Mouse (Mus musculus) ES-Bruce4 (cell line): ENCODE measurements around the gene Ap1m2. TPM values are rescaled to one million over a fixed set of nuclear protein-coding genes. Genes with fewer than 3 reads are reported as not detected.

ENCODE experiments used
- H3K27ac ChIP-seq: 2 replicates; pipeline ENCODE4 v1.5.1; 2012; ENCODE audit warnings: low read length, inconsistent platforms; ENCODE audit not compliant: insufficient read depth
- H3K27me3 ChIP-seq: 2 replicates; pipeline ENCODE4 v1.6.1; 2012; ENCODE audit warnings: mild to moderate bottlenecking, low read length, inconsistent platforms; ENCODE audit not compliant: control insufficient read depth, poor library complexity, insufficient read depth, severe bottlenecking
- H3K36me3 ChIP-seq: 2 replicates; pipeline ENCODE4 v1.6.1; 2012; ENCODE audit warnings: inconsistent platforms, mild to moderate bottlenecking, low read length, moderate library complexity; ENCODE audit not compliant: control insufficient read depth, poor library complexity, insufficient read depth, severe bottlenecking
- H3K4me1 ChIP-seq: one replicate; pipeline ENCODE4 v1.8.1; 2011; ENCODE audit warnings: low read length; ENCODE audit not compliant: control insufficient read depth, insufficient read depth
- H3K4me3 ChIP-seq: 2 replicates; pipeline ENCODE4 v1.5.1; 2011; ENCODE audit warnings: low read depth, mild to moderate bottlenecking, low read length
- H3K9ac ChIP-seq: 2 replicates; pipeline ENCODE4 v1.6.1; 2012; ENCODE audit warnings: low read depth, mild to moderate bottlenecking, inconsistent platforms; ENCODE audit not compliant: poor library complexity, severe bottlenecking
- H3K9me3 ChIP-seq: replicated peaks from 2 replicates; pipeline ENCODE4 v1.6.1; 2012; ENCODE audit warnings: mild to moderate bottlenecking, low read length, inconsistent platforms; ENCODE audit not compliant: control insufficient read depth, poor library complexity, insufficient read depth, severe bottlenecking
- CTCF ChIP-seq: IDR thresholded peaks from one replicate; pipeline ENCODE4 v1.8.1; 2011; ENCODE audit warnings: low read depth, low read length
- EP300 ChIP-seq: IDR thresholded peaks from 2 replicates; pipeline ENCODE4 v1.6.1; 2011; ENCODE audit warnings: low read depth, low read length; ENCODE audit not compliant: insufficient read depth
- POLR2A ChIP-seq: IDR thresholded peaks from one replicate; pipeline ENCODE4 v1.8.1; 2011; ENCODE audit warnings: low read length; ENCODE audit not compliant: insufficient read depth
- polyA plus RNA-seq: library from polyadenylated mRNA; stranded (reverse); fragments of >200 nt; gene quantifications from 2 replicates; pipeline ENCODE4 v1.2.4, GENCODE M21; 2011; ENCODE audit warnings: low read depth; ENCODE audit not compliant: missing spikeins, insufficient read depth, insufficient read length

The Ap1m2 gene
- polyA plus RNA-seq, 1 experiment, result 83.3 TPM

DNA sequence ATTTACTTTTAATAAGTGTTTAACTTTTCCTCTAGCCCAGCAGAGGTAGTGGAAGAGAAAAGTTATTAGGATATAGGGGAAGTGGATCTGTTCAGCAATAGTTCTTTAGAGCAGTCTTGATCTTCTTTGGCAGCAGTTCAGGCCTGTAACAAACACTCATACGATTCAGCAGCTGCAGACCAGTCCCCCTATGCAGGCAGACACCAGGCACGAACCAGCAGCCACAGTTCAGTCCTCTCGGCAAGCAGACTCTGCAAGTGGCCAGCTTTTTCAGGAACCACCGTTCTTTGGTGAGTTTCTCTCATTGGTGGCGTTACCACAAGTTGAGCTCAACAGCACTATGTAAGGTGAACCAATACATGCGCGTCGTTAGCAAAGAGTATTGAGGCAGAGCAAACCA lies 24.4 kb upstream of the Ap1m2 start:
- H3K9me3 ChIP-seq, result no peaks in the 10 kb centered on the region
- no peak overlapping the region for H3K9ac ChIP-seq
- no peak overlapping the region for H3K4me3 ChIP-seq
- TF ChIP-seq POLR2A (no peak), CTCF (no peak), EP300 (no peak)
- H3K27ac ChIP-seq, result no peak overlapping the region
- H3K27me3 ChIP-seq, result no peaks in the 10 kb centered on the region
- H3K36me3 ChIP-seq, result no peaks in the 10 kb centered on the region
- peaks cover 3% of the 10 kb centered on the region for H3K4me1 ChIP-seq

- Histone ChIP-seq H3K9me3 (no peaks in the 10 kb centered on the region), H3K27me3 (no peaks in the 10 kb centered on the region), H3K4me3 (no peak overlapping the region), H3K4me1 (peaks cover 3% of the 10 kb centered on the region), H3K9ac (no peak overlapping the region), H3K36me3 (no peaks in the 10 kb centered on the region), H3K27ac (no peak overlapping the region)
- no peak for TF ChIP-seq EP300
- TF ChIP-seq POLR2A, result no peak
- TF ChIP-seq CTCF, result no peak
These were observed 23.3 kb upstream of the Ap1m2 start for GRCm38 (mm10) chr9:21335391-21335790.

DNA sequence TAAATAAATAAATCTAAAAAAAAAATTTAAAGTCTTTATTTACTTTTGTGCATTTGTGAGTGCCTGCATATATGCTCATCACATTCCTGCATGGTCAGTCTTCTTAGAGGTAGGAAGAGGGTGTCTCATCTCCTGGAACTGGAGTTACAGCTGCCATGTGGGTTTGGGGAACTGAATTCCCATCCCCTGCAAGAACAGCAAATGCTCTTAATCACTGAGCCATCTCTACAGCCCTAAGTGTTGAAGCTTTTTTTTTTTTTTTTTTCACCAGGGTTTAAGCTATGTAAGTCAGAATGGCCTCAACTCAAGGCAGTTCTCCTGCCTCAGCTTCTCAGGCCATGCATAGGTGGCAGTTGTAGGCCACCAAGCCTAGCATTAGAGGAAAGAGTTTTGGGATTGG lies 22.6 kb upstream of the Ap1m2 start:
- Histone ChIP-seq H3K4me1 (peaks cover 6% of the 10 kb centered on the region), H3K9ac (no peak overlapping the region), H3K4me3 (no peak overlapping the region), H3K9me3 (no peaks in the 10 kb centered on the region), H3K27ac (no peak overlapping the region), H3K27me3 (no peaks in the 10 kb centered on the region), H3K36me3 (no peaks in the 10 kb centered on the region)
- TF ChIP-seq POLR2A (no peak), EP300 (no peak), CTCF (no peak)

DNA sequence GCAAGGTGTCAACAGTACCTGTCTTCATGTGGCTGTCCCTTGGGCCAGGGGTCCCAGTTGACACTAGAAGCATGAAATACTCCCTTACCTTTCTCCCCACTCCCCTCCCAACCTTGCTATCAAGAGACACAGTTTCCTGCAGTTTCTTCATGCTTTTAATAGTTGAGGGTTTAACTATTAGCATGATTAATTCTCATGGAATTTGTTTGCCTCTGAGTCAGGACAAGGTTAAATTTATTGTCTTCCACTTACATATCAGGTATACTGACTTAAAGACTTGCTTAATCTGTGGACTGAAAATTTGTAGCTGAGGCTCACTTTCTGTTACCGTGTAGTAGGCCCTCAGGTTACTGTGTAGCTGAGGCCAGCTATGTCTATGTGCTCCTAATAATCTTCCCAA lies 21.4 kb upstream of the Ap1m2 start:
- H3K4me1 ChIP-seq, result peaks cover 6% of the 10 kb centered on the region
- no peaks in the 10 kb centered on the region for H3K27me3 ChIP-seq
- no peaks in the 10 kb centered on the region for H3K9me3 ChIP-seq
- no peak overlapping the region for H3K4me3 ChIP-seq
- TF ChIP-seq POLR2A (no peak), EP300 (no peak), CTCF (no peak)
- no peak overlapping the region for H3K27ac ChIP-seq
- no peak overlapping the region for H3K9ac ChIP-seq
- no peaks in the 10 kb centered on the region for H3K36me3 ChIP-seq

DNA sequence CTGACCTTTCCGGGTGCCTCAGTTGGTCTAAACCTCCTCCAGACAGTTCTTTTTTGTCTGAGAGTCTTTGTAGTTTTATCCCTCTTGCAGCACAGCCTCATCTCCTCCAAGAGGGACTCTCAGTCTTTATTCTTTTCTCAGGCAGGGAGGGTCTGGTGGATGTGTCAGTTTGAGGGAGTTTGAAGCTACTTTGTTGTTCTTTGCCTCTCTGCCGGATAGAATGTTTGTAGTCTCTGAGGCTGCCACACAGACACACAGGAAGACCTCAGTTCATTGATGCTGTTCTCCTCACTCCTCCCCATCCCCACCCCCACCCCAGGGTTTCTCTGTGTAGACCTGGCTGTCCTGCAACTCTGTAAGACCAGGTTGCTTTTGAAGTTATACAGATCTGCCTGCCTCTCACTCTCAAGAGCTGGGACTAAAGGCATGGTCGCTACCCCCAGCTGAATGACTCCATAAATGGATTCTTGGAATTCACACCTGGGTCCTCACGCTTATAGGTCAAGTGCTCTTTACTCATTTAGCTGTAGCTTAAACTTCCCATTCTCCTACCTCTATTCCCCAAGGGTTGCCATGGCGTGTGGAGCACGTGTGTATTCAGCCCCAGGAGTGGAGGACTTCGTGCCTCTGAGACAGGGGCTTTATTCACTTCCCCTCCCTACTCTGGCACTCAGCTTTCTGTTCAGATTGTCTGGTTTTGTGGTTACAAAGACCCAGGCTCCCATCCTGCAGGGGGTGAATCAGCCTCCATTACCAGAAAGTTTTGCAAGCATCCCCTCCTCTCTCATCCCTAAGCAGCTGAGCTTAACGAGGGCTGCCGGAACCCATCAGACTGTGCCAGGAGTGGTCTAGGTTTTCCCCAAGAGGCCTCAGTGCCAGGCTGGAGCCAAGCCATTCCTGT lies 20.3 kb upstream of the Ap1m2 start:
- no peak overlapping the region for H3K9ac ChIP-seq
- peaks cover 6% of the 10 kb centered on the region for H3K4me1 ChIP-seq
- no peak overlapping the region for H3K27ac ChIP-seq
- H3K36me3 ChIP-seq, result no peaks in the 10 kb centered on the region
- no peaks in the 10 kb centered on the region for H3K27me3 ChIP-seq
- no peak overlapping the region for H3K4me3 ChIP-seq
- TF ChIP-seq CTCF, result no peak
- TF ChIP-seq POLR2A, result no peak
- TF ChIP-seq EP300, result no peak
- no peaks in the 10 kb centered on the region for H3K9me3 ChIP-seq

DNA sequence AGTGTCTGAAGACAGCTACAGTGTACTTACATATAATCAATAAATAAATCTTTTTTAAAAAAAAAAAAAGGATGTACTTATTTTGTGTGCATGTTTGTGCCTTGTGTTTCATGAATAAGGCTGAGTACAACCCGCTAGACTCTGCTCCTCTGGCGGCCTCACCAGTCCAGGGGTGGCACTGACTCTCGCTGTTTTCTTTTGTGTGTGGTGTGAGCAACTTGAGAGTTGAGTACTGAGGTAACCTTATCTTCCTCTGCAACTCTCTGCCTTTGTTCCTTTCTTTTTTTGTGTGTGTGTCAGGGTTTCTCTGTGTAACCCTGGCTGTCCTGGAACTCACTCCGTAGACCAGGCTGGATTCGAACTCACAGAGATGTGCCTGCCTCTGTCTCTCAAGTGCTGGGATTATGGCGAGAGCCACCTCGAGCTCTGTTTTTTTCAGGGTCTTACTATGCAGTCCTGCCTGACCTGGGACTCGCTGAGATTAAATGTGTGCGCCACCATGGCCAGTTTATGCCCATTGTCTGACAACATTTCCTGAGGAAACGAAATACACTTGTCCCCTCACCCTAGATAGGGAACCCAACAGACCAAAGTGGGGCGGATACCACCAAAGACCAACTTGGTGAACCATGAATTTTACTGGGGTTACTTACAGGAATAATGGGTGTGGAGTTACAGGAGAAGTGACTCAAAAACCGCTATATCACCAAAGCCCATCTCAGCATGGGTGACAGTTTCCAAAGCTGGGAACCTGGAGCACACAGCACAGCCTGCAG lies 19.4 kb upstream of the Ap1m2 start:
- Histone ChIP-seq H3K27me3 (no peaks in the 10 kb centered on the region), H3K27ac (no peak overlapping the region), H3K36me3 (no peaks in the 10 kb centered on the region), H3K9ac (no peak overlapping the region), H3K9me3 (no peaks in the 10 kb centered on the region), H3K4me3 (no peak overlapping the region), H3K4me1 (peaks cover 6% of the 10 kb centered on the region)
- no peak for TF ChIP-seq EP300
- no peak for TF ChIP-seq POLR2A
- TF ChIP-seq CTCF, result no peak
